Mouse (Mus musculus): ENCODE measurements around the gene Mcub. TPM values are rescaled to one million over a fixed set of nuclear protein-coding genes. Genes with fewer than 3 reads are reported as not detected.

The Mcub gene
- total RNA-seq, 2 experiments from 2014 or later, result 0.95 to 1.2 TPM

- DNase-seq, result no peak
Measured at GRCm38 (mm10) chr3:129949158-129949773, 20.7 kb downstream of the Mcub start.

GRCm38 (mm10) chr3:129948359-129948758, 21.6 kb downstream of the Mcub start:
- DNase-seq, result no peak

- DNase-seq, result no peak
Measured at GRCm38 (mm10) chr3:129946217-129946914, 23.6 kb downstream of the Mcub start.

GRCm38 (mm10) chr3:129943813-129944212, 26.2 kb downstream of the Mcub start:
- no peak for DNase-seq

GRCm38 (mm10) chr3:129941291-129941690, 28.7 kb downstream of the Mcub start:
- no peak for DNase-seq

GRCm38 (mm10) chr3:129940780-129941179, 29.2 kb downstream of the Mcub start:
- no peak for DNase-seq

- DNase-seq, result no peak
Measured at GRCm38 (mm10) chr3:129939058-129939457, 30.9 kb downstream of the Mcub start.

GRCm38 (mm10) chr3:129937848-129938247, 32.2 kb downstream of the Mcub start:
- DNase-seq, result no peak

GRCm38 (mm10) chr3:129936561-129936960, 33.4 kb downstream of the Mcub start:
- DNase-seq, result no peak

- DNase-seq, result no peak
Measured at GRCm38 (mm10) chr3:129932443-129932842, 37.6 kb downstream of the Mcub start.

- DNase-seq, result no peak
Measured at GRCm38 (mm10) chr3:129930213-129930778, 39.7 kb downstream of the Mcub start.

GRCm38 (mm10) chr3:129925861-129926260, 44.1 kb downstream of the Mcub start:
- no peak for DNase-seq

- DNase-seq, result no peak
Measured at GRCm38 (mm10) chr3:129923581-129923980, 46.4 kb downstream of the Mcub start.

GRCm38 (mm10) chr3:129918434-129918833, 51.6 kb downstream of the Mcub start:
- peak; percentile 63 for DNase-seq

- no peak for DNase-seq
Measured at GRCm38 (mm10) chr3:129917424-129917823, 52.6 kb downstream of the Mcub start.

- DNase-seq, result no peak
Measured at GRCm38 (mm10) chr3:129913241-129913640, 56.8 kb downstream of the Mcub start.

GRCm38 (mm10) chr3:129912025-129912424, 58.0 kb downstream of the Mcub start:
- no peak for DNase-seq

GRCm38 (mm10) chr3:129904381-129905132, 65.4 kb downstream of the Mcub start:
- no peak for DNase-seq

- DNase-seq, result no peak
Measured at GRCm38 (mm10) chr3:129903866-129904265, 66.1 kb downstream of the Mcub start.

- no peak for DNase-seq
Measured at GRCm38 (mm10) chr3:129903369-129903768, 66.6 kb downstream of the Mcub start.

GRCm38 (mm10) chr3:129901271-129901809, 68.7 kb downstream of the Mcub start, which contains the start of gene Casp6:
Gene Casp6, plus strand, starts transcription at chr3:129901425.
- DNase-seq, result peak; percentile 77

- no peak for DNase-seq
Measured at GRCm38 (mm10) chr3:129898886-129899285, 71.1 kb downstream of the Mcub start.

GRCm38 (mm10) chr3:129896591-129896990, 73.4 kb downstream of the Mcub start:
- no peak for DNase-seq
